Mouse (Mus musculus): ENCODE data around the gene Palld. TPM values are rescaled to one million over a fixed set of nuclear protein-coding genes. Genes with fewer than 3 reads are reported as not detected.

The Palld gene
- total RNA-seq, 1 experiment from 2014 or later, result 0.70 TPM

DNA sequence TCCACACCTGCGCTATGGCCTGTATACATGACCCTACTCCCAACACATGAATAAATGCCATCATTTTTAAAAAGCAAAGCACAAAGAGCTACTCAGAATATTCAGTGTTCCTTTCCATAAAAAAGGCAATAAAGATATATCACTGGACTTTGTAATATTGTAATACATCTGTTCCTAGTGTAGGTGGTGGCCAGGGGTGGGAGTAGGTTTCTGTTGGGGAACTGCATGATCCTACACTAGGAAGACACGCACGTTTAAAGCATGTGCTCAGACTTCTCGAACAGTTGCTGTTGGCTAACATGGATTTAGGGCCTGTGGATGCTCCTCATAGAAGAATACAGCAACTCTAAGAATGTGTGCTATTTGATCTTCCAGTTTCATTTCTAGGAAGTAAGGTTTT lies 165.0 kb downstream of the Palld start:
- ATAC-seq (ENCODE audit: extremely low read depth, insufficient number of reproducible peaks, low FRiP score, poor library complexity, severe bottlenecking), result no peak

DNA sequence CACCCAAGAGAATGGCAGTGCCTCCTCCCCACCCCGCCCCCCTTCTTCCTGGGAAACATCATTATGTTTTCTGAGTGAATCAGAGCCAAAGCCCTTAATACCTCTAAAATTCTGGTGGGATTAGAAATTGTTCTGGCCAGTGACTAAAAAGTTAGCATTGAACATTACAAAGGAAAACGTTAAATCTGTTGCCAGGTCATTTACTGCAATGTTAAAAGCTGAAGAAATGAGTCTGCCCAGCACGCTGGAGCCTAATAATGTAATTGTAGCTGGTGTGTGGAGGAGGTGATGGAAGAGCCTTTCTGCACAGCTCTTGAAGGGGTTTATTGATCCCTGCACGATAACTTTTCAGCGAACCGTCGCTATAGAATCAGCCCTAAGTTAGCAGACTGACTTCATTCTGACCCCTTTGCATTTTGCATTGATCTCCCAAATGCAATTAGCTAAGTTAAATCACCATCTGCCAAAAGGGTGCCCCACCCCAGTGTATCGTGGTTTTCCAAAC lies 165.7 kb downstream of the Palld start:
- no peak for ATAC-seq (ENCODE audit: extremely low read depth, insufficient number of reproducible peaks, low FRiP score, poor library complexity, severe bottlenecking)

DNA sequence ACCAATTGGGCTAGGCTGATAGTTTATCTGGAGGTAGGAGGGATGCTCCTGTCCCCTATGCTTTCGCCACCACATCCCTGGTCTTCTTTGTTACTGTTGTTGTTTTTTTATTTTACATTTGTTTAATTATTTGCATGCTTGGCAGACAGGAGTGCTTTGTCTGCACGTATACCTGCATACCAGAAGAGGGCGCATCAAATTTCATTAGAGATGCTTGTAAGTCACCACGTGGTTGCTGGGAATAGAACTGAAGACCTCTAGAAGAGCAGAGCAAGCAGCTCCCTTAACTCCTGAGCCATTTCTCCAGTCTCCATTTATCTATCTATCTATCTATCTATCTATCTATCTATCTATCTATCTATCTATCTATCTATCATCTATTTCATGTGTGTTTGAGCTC lies 166.4 kb downstream of the Palld start:
- no peak for ATAC-seq (ENCODE audit: extremely low read depth, insufficient number of reproducible peaks, low FRiP score, poor library complexity, severe bottlenecking)

DNA sequence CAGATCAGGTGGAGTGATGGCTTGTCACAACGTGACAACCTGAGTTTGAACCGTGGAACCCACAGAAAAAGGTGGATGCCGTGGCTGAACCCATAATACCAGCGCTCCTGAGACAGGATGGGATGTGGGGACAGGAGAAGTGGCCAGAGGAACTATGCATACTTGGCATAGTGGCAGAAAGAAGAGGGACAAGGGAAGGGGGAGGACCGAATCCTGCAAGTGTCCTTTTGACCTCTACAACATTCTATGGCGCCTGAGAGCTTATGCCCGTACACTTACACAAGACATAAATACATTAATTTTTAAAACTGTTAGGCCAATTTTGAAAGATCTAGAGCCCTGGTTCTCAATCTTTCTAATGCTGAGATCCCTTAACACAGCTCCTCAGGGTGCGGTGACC lies 168.3 kb downstream of the Palld start:
- ATAC-seq (ENCODE audit: extremely low read depth, insufficient number of reproducible peaks, low FRiP score, poor library complexity, severe bottlenecking), result no peak

DNA sequence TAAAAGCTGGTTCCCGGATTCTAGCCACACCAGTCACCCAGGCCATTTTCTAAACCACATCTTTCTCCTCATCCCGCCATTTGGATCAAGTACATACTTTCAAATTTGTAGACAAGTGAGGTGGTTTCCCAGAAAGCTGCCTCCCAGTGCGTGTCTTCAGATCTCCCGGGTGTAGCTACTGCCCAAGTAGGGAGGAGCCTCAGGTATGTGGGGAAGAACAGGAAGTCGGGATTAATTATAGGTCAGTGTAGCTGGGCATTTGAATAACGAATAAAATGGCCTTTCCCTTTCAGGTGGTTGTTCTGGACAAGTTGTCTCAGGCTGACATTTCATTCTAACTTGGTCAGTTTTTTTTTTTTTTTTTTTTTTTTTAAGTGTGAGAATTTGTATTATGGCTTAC lies 170.3 kb downstream of the Palld start:
- ATAC-seq (ENCODE audit: extremely low read depth, insufficient number of reproducible peaks, low FRiP score, poor library complexity, severe bottlenecking), result no peak

DNA sequence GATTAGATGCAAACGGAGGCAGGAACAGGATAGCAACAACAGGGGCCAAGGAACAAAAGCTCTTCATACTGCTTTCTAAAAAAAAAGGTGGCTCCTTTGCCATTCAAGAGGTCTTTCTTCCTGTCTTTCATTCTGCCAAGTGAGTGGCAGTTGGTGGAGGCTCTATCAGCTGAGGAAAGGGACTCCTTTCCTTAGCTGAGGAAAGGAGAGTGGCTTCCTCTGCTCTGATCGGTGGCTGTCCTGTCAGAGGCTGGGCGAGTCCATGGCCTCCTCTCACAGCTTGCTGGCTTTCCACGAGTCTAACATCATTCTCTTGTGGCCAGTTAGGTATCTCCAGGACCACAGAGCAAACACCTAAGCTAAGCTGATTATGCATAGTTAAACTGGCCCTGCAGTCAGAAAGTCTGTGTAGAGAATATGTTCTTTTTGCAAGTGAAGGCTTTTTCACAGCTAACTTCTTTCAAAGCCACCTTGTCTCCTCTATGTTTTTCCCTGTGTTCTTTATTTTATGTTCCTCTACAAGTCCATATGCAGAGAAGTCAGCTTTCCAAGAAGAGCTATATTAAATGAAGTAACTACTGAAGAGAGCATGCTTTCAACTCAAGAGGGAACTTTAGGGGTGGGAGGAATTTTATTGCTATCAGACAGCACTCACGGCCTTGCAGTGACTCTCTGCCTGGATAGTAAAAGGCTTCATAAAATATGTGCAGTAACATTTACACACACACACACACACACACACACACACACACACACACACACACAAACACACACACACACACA lies 171.0 kb downstream of the Palld start:
- no peak for ATAC-seq (ENCODE audit: extremely low read depth, insufficient number of reproducible peaks, low FRiP score, poor library complexity, severe bottlenecking)

DNA sequence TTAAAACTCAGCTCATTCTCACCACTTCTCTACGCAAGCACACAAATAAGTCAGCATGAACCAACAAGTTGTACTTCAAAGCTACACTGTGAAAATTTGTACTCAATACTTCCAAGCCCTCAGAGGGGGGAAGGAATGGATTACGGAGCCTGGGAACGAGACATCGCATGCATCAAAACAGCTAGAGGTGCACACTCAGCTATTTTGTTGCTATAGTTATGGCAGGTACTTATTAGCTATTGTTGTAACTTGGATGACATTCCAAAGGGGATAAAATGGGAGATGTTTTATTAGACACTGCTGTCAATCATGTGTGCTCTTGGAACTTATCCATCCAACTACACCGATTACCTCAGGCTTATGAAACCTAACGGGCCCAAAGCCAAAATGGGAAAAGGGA lies 171.8 kb downstream of the Palld start:
- ATAC-seq (ENCODE audit: extremely low read depth, insufficient number of reproducible peaks, low FRiP score, poor library complexity, severe bottlenecking), result no peak

DNA sequence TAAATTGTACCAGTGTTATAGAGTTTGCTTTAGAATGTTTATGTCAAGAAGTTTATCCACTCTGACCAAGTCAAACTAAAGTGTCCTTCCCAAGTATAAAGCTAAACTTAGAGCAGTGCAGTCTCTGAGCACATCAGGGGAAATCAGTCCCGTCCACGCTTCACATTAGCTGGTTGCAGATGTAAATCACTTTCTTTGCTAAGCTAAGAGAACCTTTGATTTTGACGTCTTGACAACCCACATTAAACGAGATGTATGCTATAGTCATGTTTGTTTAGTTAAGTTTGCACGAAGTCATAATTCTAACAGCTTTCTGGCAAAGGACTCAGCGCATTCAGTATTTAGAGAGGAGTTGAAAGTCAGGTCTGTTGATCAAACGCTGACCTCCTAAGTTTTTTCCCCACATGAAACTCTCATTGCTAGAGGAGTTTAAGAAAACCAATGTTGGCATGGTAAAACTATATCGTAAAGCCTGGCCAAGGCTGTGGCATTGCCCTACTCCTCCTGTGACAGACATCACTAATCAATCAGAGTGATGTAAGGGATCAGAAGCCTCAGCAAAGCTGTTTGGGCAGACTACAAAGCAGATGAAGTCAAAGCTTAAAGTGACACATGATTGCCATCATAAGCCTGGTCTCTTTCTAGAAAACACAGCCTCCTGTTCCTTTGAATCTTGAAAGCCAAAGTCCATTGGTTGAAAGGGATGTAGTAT lies 177.0 kb downstream of the Palld start:
- no peak for ATAC-seq (ENCODE audit: extremely low read depth, insufficient number of reproducible peaks, low FRiP score, poor library complexity, severe bottlenecking)

DNA sequence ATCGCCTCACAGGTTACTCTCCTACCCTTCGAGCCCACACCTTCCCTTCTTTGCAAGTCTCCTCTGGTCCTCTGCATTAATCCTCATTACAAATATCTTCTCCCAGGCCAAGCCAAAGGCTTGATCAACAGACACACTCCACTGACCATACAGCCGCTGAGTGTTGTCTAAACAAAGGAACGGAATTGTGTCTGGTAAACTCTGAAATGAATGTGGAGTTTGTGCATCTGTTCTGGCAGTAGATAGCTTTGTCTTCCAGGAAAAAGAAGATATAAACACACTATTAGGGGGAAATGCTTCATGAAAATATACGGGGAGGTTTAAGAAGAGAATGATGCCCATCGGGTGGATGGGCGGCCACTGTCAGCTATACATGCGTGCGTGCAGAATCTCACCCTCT lies 180.3 kb downstream of the Palld start:
- ATAC-seq (ENCODE audit: extremely low read depth, insufficient number of reproducible peaks, low FRiP score, poor library complexity, severe bottlenecking), result no peak

DNA sequence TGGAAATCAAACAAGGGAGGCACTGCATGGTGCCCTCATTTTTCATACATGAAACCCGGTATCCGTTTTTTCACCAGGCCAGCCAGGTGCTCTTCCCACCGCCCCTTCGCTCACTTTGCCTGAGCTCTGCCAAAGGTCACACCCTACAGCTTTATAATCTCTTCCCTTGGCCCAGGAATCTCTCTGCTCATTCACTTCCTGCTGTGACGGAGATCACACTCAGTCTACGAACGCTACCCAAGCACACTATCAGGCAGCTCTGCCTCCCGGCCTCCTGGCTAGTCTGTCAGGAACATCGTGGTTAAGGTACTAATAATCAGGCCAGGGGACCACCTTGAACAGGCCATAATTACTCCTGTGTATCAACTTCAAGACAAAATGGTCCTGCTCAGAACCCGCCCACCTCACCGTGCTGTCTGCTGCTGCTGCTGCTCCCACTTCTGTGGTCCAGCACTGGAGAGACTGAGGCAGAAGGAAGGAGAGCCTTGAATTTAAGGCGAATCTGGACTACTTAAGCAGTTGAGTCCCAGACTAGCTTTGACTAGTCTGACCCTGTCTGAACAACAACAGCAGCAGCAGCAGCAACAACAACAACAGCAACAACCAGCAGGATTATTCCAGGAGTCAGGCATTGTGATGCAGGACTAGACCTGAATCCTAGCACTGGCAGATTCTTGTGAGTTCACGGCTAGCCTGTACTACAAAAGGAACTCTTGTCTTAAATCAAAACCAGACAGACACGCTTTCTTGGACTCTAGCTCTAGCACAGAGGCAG lies 187.0 kb downstream of the Palld start:
- no peak for ATAC-seq (ENCODE audit: extremely low read depth, insufficient number of reproducible peaks, low FRiP score, poor library complexity, severe bottlenecking)

DNA sequence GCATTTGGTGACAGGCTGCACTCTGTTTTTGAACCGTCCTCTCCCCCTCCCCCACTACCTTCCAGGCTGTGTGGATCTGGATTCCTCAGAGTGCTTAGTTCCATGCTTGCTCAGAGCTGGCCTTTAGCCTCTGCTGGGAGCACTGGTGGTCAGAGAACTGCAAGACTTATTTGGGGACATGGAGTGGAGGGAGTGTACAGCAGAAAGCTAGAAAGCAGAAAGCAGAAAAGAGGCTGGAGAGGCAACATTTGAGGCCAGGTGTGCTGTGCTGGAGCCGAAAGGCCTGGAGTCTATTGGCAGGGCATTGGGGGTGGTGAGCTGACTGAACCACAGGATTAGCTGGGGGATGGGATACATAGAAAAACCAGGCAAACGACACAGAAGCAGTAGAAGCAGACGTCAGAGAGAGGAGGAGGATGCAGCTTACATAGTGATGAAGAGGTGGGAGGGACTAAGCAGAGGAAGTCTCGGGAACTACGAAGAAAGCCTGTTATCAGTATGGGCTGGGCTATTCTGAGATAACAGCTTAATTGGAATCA lies 188.1 kb downstream of the Palld start:
- ATAC-seq (ENCODE audit: extremely low read depth, insufficient number of reproducible peaks, low FRiP score, poor library complexity, severe bottlenecking), result no peak

DNA sequence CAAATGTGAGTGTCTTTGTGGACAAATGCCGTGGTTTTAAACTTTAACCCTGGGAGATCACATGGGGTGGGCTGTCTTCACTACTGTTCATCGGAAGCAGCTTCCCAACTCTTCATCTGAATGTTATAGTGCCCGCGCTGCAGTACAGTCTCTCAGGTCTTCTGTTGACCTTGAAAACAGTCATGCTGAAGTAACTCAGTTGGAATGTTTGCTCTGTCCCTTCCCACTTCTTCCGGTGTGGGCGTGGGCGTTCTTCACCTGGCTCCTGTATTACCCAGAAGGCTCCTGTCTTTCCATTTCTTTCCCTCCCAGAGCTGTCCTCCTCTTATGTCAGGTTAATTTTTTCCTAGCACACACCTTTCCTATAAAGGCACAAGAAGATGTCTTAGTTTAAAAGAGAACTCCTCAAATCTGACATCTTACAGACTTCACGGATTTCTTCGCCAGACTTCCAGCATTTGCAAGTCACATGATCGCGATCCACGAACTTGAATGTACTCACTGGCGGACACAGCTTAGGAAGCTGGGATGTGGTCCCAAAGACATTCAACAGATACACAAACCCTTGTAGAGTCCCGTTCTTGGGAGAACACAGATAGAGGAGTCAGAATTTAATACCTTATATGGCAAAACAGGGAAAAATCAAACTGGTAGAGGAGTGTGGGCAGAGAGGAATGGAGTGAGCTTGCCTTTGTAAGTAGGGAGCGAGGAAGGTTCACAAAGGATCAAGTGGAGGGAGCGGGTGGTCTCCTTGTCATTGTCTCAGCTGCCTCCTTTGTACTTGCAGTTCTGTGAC lies 189.1 kb downstream of the Palld start:
- ATAC-seq (ENCODE audit: extremely low read depth, insufficient number of reproducible peaks, low FRiP score, poor library complexity, severe bottlenecking), result no peak

DNA sequence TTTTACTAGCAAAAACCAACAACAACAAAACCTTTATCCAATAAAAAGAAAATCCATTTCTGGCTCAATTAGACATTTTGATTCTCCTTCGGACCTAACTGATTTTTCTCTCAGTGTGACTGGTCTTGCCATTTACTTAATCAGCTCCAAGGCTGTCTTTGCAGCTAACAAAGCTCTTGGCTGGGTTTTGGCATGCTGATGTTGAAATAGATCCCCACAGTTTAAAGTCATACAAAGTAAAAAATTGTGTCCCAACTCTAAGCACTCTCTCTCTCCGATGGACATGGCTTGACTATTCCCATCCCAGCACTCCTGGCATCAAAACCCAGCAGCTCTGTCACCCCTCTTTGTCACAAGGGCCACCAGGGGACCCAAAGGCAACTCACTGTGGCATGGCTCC lies 190.1 kb downstream of the Palld start:
- no peak for ATAC-seq (ENCODE audit: extremely low read depth, insufficient number of reproducible peaks, low FRiP score, poor library complexity, severe bottlenecking)

DNA sequence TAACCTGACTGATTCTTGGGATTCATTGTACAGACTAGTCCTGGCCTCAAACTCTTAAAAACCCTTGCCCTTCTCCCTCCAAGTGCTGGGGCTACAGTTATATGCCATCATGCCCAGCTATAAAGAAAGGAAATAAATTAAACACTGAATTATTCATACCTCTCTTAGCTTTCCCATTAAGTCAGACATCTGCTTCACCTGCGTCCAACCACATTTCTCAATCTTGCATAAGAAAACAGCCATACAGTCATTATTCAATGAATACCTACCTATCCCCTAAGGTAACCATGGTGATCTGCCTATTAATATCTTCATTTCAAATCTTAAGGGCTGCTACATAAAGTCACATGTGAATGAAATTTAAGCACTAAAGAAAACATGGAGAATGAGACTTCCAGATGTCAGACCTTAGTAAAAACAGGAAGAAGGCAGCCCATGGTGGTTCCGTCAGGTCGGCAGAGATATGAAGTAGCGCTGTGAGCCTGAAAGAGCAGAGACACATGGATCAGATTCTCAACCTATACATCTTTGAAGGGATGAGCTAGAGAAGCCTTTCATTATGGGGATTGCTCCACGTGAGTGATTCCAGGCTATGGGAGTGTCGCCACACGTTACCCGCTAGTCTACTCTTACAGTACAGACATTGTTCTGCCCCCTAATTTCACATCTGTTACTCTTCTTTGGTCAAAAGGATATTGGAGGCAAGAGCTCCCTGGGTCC lies 193.7 kb downstream of the Palld start:
- ATAC-seq (ENCODE audit: extremely low read depth, insufficient number of reproducible peaks, low FRiP score, poor library complexity, severe bottlenecking), result no peak

DNA sequence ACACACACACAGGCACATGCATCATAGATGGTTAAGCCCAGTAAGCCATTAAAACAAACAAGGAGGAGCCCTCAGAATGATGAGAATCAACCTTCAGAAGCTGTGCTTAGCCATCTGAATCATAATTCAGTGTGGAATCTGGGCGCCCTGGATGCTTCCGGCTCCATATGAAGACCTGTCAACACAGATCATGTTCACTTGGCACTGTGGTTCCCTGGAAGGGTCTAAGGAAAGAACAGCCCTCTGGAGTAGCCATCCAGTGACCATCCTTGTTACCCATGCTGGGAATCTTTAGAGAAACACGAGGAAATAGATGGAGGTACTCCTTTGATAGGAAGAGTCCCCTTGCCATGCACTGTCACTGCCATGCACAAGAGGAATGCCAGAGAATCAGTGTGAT lies 197.0 kb downstream of the Palld start:
- no peak for ATAC-seq (ENCODE audit: extremely low read depth, insufficient number of reproducible peaks, low FRiP score, poor library complexity, severe bottlenecking)

DNA sequence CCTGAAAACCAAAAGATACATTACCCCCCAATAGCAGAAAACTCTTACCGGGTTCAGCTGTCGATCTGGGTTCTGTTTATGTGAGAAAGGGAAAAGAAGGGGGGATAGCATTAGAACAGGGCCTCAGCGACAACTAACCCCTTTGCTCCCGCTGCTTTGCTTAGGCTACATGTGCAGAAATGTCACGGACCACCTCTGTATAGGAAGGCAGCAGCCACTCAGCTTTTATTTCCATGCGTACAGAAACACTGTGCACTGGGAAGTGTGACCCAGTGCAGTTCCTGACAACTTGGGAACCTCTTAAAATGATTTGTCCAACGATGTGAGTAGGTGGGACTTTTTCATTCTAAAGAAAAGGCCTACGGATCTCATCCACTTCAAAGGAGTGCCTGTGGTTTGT lies 200.4 kb downstream of the Palld start:
- no peak for ATAC-seq (ENCODE audit: extremely low read depth, insufficient number of reproducible peaks, low FRiP score, poor library complexity, severe bottlenecking)

DNA sequence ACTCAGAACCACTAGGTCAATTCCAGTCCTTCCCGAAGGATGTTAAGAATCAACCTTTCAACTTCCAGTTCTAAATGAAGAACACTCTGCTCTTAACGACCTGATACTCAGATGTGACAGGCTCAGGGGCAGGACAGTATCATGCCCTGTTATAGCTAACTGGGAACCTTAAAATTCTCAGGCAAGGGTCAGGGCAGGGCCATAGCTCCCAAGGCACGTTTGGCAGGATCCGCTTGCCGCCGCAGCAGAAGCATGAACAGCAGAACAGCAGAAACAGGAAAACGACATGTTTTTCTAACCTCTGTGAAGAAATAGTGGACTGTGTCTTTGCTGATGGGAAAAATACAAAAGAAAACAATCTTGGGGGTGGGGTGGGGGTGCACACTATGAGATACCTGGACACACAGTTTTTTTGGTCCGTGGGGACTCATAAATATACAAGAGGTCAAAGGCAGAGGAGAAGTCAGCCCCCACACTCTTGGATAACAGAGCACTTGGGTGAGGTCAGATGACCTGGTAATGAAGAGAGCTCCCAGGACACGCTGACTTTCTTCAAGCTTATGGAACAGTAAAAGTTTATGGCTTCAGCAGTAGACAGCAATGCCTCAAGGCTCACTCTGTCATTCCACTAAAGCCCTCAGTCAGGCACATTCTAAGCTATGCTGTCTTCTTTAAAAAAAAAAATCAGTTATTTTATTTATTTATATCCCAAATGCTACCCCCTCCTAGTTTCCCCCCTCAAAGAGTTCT lies 201.4 kb downstream of the Palld start:
- ATAC-seq (ENCODE audit: extremely low read depth, insufficient number of reproducible peaks, low FRiP score, poor library complexity, severe bottlenecking), result no peak

Data from neutrophil, adult 5-6 weeks (primary cell).